Mouse (Mus musculus): ENCODE measurements at regions not wholly inside any gene's neighbourhood (a gene's known extent, or its start where the extent isn't known, plus 50 kb on each side); places are given as distances from the start of the nearest gene placed in this dataset.

- intact Hi-C loops (cut with DNase I) = no loop called here
These were observed 83.5 kb upstream of the Cyp1b1 start for GRCm38 (mm10) chr17:79798361-79798760.

GRCm38 (mm10) chr17:79790166-79790565, 75.3 kb upstream of the Cyp1b1 start:
- intact Hi-C loops (cut with DNase I) = no loop called here

GRCm38 (mm10) chr17:79787201-79787600, 72.3 kb upstream of the Cyp1b1 start:
- intact Hi-C loops (cut with DNase I) = loop anchor here (5.0 kb wide), 1 partner anchor 35 kb away; no protein-coding TSS in a partner anchor

GRCm38 (mm10) chr17:79786691-79787090, 71.8 kb upstream of the Cyp1b1 start:
- intact Hi-C loops (cut with DNase I) = loop anchor here (5.0 kb wide), 1 partner anchor 36 kb away; no protein-coding TSS in a partner anchor

- intact Hi-C loops (cut with DNase I) = loop anchor here (5.0 kb wide), 1 partner anchor 36 kb away; no protein-coding TSS in a partner anchor
These were observed 71.4 kb upstream of the Cyp1b1 start for GRCm38 (mm10) chr17:79786270-79786669.

- intact Hi-C loops (cut with DNase I) = no loop called here
These were observed 69.5 kb upstream of the Cyp1b1 start for GRCm38 (mm10) chr17:79784256-79784870.

GRCm38 (mm10) chr17:79781733-79782663, 67.1 kb upstream of the Cyp1b1 start:
- intact Hi-C loops (cut with DNase I) = no loop called here

- intact Hi-C loops (cut with DNase I) = no loop called here
These were observed 66.4 kb upstream of the Cyp1b1 start for GRCm38 (mm10) chr17:79781262-79781661.

GRCm38 (mm10) chr17:79777874-79778395, 63.1 kb upstream of the Cyp1b1 start:
- intact Hi-C loops (cut with DNase I) = no loop called here

GRCm38 (mm10) chr17:79776177-79776576, 61.3 kb upstream of the Cyp1b1 start:
- intact Hi-C loops (cut with DNase I) = no loop called here

GRCm38 (mm10) chr17:79775216-79775615, 60.4 kb upstream of the Cyp1b1 start:
- intact Hi-C loops (cut with DNase I) = no loop called here

- intact Hi-C loops (cut with DNase I) = no loop called here
These were observed 59.4 kb upstream of the Cyp1b1 start for GRCm38 (mm10) chr17:79774291-79774690.

- intact Hi-C loops (cut with DNase I) = no loop called here
These were observed 57.4 kb upstream of the Cyp1b1 start for GRCm38 (mm10) chr17:79772219-79772618.

GRCm38 (mm10) chr17:79771727-79772126, 56.9 kb upstream of the Cyp1b1 start:
- intact Hi-C loops (cut with DNase I) = no loop called here

- intact Hi-C loops (cut with DNase I) = no loop called here
These were observed 56.0 kb upstream of the Cyp1b1 start for GRCm38 (mm10) chr17:79770911-79771310.

- intact Hi-C loops (cut with DNase I) = no loop called here
These were observed 55.0 kb upstream of the Cyp1b1 start for GRCm38 (mm10) chr17:79769824-79770223.

- intact Hi-C loops (cut with DNase I) = no loop called here
These were observed 53.2 kb upstream of the Cyp1b1 start for GRCm38 (mm10) chr17:79768080-79768479.

GRCm38 (mm10) chr17:79765061-79765794, 50.4 kb upstream of the Cyp1b1 start:
- intact Hi-C loops (cut with DNase I) = no loop called here
